Mouse (Mus musculus) embryonic facial prominence, embryonic 11.5 days (tissue): Measurements from ENCODE around the gene AL607142.1. TPM values are rescaled to one million over a fixed set of nuclear protein-coding genes. Genes with fewer than 3 reads are reported as not detected.

Source experiments
- ATAC-seq: fragments of 200-750 bp; cut with Nextera tagmentation; replicated peaks from 2 replicates; pipeline ENCODE4 v1.8.0; 2017; ENCODE audit warnings: low read depth; ENCODE audit not compliant: insufficient number of reproducible peaks, low FRiP score, low TSS enrichment
- DNase-seq: peaks from one replicate; pipeline ENCODE4 v3.0.0-alpha.2; 2015; ENCODE audit warnings: low spot score
- H3K27ac ChIP-seq: fragments of 300-500 bp; sonication (generic); replicated peaks from 2 replicates; pipeline ENCODE4 v1.5.1; 2014; ENCODE audit warnings: mild to moderate bottlenecking, low read depth, low read length, control low read depth
- H3K27me3 ChIP-seq: fragments of 300-500 bp; sonication (generic); 2 replicates; pipeline ENCODE4 v1.6.1; 2014; ENCODE audit warnings: mild to moderate bottlenecking, low read length, moderate library complexity, mixed read lengths; ENCODE audit not compliant: control insufficient read depth, insufficient read depth
- H3K36me3 ChIP-seq: fragments of 300-500 bp; sonication (generic); replicated peaks from 2 replicates; pipeline ENCODE4 v1.6.1; 2014; ENCODE audit warnings: low read depth, mild to moderate bottlenecking, low read length, moderate library complexity, mixed read lengths; ENCODE audit not compliant: control insufficient read depth, insufficient read depth
- H3K4me1 ChIP-seq: fragments of 300-500 bp; sonication (generic); 2 replicates; pipeline ENCODE4 v1.6.1; 2014; ENCODE audit warnings: low read length, mixed read lengths; ENCODE audit not compliant: control insufficient read depth, insufficient read depth
- H3K4me2 ChIP-seq: fragments of 300-500 bp; sonication (generic); 2 replicates; pipeline ENCODE4 v1.6.1; 2014; ENCODE audit warnings: low read depth, mild to moderate bottlenecking, control low read depth, low read length, moderate library complexity
- H3K4me3 ChIP-seq: fragments of 300-500 bp; sonication (generic); 2 replicates; pipeline ENCODE4 v1.5.1; 2014; ENCODE audit warnings: low read depth, low read length, control low read depth
- H3K9ac ChIP-seq: fragments of 300-500 bp; sonication (generic); replicated peaks from 2 replicates; pipeline ENCODE4 v1.6.1; 2014; ENCODE audit warnings: mild to moderate bottlenecking, control low read depth, low read length
- H3K9me3 ChIP-seq: fragments of 300-500 bp; sonication (generic); replicated peaks from 2 replicates; pipeline ENCODE4 v1.6.1; 2016; ENCODE audit warnings: mild to moderate bottlenecking, low read length, inconsistent platforms, mixed read lengths; ENCODE audit not compliant: control insufficient read depth
- WGBS: fragments of 180-500 bp; shearing (Covaris S2); extraction: QIAGEN DNeasy Blood & Tissue Kit; methylation state at CpG from one replicate; pipeline ENCODE4 v1.1.7; 2014; 5-methylcytosine and 5-hydroxymethylcytosine counted together
- polyA plus RNA-seq: library from polyadenylated mRNA; unstranded; fragments of >200 nt; fragmentation: Nextera tagmentation; extraction: Ambion mirVana; gene quantifications from 2 replicates; pipeline ENCODE4 v1.2.1, GENCODE M21; 2014

Gene AL607142.1
- polyA plus RNA-seq, 1 experiment from 2014 or later, result not detected

DNA sequence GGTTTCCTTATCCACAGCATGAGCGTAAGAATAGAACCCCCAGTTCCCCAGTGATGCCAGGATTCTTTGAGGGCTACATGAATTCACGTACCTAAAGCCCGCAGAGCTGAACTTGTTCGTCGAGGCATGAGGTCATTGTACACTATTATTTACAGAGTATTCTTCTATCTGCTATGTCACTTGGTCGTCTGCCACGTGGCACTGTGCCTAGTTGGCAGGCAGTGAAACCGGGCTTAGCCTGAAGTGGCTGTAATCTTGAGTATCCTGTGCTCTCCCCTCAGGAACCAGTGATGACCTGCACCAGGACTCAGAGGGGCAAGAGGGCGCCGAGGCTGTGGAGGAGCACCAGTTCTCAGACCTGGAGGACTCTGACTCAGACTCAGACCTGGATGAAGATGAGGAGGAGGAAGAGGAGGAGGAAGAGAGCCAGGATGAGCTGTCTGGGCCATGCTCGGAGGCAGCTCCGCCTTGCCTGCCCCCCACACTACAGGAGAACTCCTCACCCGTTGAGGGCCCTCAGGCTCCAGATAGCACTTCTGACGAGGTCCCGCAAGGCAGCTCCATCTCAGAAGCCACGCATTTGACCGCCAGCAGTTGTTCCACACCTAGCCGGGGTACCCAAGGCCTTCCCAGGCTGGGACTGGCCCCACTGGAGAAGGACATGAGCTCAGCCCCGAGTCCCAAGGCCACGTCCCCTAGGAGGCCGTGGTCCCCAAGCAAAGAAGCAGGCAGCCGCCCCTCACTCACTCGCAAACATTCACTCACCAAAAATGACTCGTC, 66.8 kb downstream of the AL607142.1 start:
- no peaks in the 10 kb centered on the region for H3K9me3 ChIP-seq
- no peaks in the 10 kb centered on the region for H3K36me3 ChIP-seq
- ATAC-seq, result no peak; the same call in 1 of the 2 replicates
- H3K9ac ChIP-seq, result no peak overlapping the region
- no peaks in the 10 kb centered on the region for H3K4me1 ChIP-seq
- H3K4me3 ChIP-seq, result no peak overlapping the region
- 80% methylated on average over 24 of the region's 24 CpGs for WGBS
- DNase-seq, result no peak
- H3K4me2 ChIP-seq, result no peak overlapping the region
- H3K27ac ChIP-seq, result no peak overlapping the region
- H3K27me3 ChIP-seq, result no peaks in the 10 kb centered on the region

DNA sequence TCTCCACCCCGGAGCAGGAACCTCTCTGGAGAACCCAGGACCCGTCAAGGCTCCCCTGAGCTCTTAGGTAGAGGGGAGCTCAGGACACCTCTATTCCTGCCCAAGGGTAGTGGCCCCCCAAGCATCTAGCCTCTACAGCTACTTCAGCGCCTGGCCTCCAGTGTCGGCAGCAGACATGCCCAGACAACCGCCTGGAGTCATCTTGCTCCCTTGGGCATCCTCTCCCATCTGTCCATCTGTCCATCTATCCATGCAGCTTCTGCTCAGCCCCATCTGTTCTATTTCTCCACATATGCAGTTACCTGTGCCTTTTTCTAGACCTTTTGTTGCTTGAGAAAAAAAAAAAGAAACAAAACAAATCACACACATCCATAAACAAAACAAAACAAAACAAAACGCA, 69.4 kb downstream of the AL607142.1 start:
- ATAC-seq (no peak), DNase-seq (no peak)
- H3K4me2 ChIP-seq, result no peak overlapping the region
- no peak overlapping the region for H3K4me3 ChIP-seq
- no peak overlapping the region for H3K9ac ChIP-seq
- no peaks in the 10 kb centered on the region for H3K36me3 ChIP-seq
- WGBS, result 80% methylated on average over 6 of the region's 6 CpGs
- no peak overlapping the region for H3K27ac ChIP-seq
- H3K4me1 ChIP-seq, result no peaks in the 10 kb centered on the region
- no peaks in the 10 kb centered on the region for H3K27me3 ChIP-seq
- no peaks in the 10 kb centered on the region for H3K9me3 ChIP-seq

DNA sequence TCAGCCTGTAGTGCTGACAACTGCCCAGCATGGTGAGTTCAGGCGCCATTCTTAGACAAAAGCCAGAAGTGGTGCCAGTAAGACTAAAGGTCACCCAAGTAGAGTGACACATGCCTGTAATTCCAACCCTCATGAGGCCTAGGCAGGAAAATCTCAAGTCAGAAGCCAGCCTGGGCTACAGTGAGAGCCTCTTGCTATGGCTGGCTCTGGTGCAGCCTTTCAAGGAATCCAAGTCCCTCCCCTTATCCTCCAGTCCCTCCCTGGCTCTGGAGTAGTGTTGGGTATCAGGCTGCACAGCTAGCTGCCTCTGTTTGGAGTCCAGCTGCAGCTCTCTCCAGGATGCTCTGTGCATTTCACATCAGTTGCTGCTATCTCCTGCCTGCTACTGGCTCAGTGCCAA, 77.0 kb downstream of the AL607142.1 start:
- H3K4me3 ChIP-seq, result no peak overlapping the region
- DNase-seq (no peak), ATAC-seq (no peak)
- no peak overlapping the region for H3K27ac ChIP-seq
- no peaks in the 10 kb centered on the region for H3K27me3 ChIP-seq
- 47% methylated on average over 1 of the region's 1 CpGs for WGBS
- H3K9ac ChIP-seq, result no peak overlapping the region
- no peaks in the 10 kb centered on the region; the same call in 1 of the 2 replicates for H3K4me1 ChIP-seq
- no peaks in the 10 kb centered on the region for H3K36me3 ChIP-seq
- no peaks in the 10 kb centered on the region for H3K9me3 ChIP-seq
- no peak overlapping the region for H3K4me2 ChIP-seq

DNA sequence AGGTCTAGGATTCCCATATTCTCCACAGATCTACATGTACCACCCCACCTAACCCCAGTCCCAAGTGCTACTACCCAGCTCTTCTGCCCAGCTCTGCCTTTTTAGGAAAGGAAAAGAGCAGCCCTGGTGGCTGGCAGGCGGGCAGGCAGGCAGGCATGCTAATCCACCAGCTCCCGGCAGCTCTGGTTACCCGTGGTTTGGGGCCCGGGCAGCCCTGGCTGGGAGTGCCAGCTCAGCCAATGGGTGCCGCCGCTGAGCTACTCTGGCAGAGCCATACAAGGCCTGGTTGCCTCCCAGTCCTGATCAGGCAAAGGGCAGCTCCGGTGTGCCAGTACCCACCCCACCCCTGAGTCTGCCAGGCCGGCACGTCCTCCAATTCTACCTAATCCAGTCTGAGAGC, 78.1 kb downstream of the AL607142.1 start:
- no peaks in the 10 kb centered on the region for H3K36me3 ChIP-seq
- H3K9ac ChIP-seq, result no peak overlapping the region
- H3K4me2 ChIP-seq, result no peak overlapping the region
- no peak for DNase-seq
- H3K27ac ChIP-seq, result no peak overlapping the region
- H3K4me1 ChIP-seq, result no peaks in the 10 kb centered on the region; the same call in 1 of the 2 replicates
- H3K9me3 ChIP-seq, result no peaks in the 10 kb centered on the region
- no peak; the same call in 1 of the 2 replicates for ATAC-seq
- no peaks in the 10 kb centered on the region for H3K27me3 ChIP-seq
- no peak overlapping the region for H3K4me3 ChIP-seq
- 79% methylated on average over 9 of the region's 9 CpGs for WGBS

Other genes with a start within 250 kb of the AL607142.1 start
- 0.14 and 0.20 TPM in 2 replicates for gene Edn2, start 96.2 kb downstream of the AL607142.1 start, polyA plus RNA-seq
- gene Foxo6, start 222.4 kb downstream of the AL607142.1 start, polyA plus RNA-seq, result 0.69 and 0.79 TPM in 2 replicates